Mouse (Mus musculus) spleen, postnatal 14 days (tissue): ENCODE data around the gene 1190007I07Rik.

Experiments used
- DNase-seq, 2 experiments: peaks; one replicate each; pipeline ENCODE4 v3.0.0; 2021 to 2022; ENCODE audit warnings: low spot score in 2 of 2

1190007I07Rik gene

GRCm38 (mm10) chr10:82622671-82623552, at the start of gene 1190007I07Rik:
TSS of gene 1190007I07Rik (minus strand) at chr10:82623228.
- DNase-seq = peak; percentile 72 to 82

- DNase-seq = no peak
These were observed 47.2 kb upstream of the 1190007I07Rik start for GRCm38 (mm10) chr10:82670205-82670604.

GRCm38 (mm10) chr10:82666436-82667234, 43.6 kb upstream of the 1190007I07Rik start:
- DNase-seq = peak; percentile 54 to 70

- DNase-seq = no peak
These were observed 42.9 kb upstream of the 1190007I07Rik start for GRCm38 (mm10) chr10:82665951-82666350.

- no peak for DNase-seq
These were observed 40.3 kb upstream of the 1190007I07Rik start for GRCm38 (mm10) chr10:82663289-82663688.

GRCm38 (mm10) chr10:82662267-82662990, 39.4 kb upstream of the 1190007I07Rik start:
- DNase-seq = no peak

- DNase-seq = no peak
These were observed 38.8 kb upstream of the 1190007I07Rik start for GRCm38 (mm10) chr10:82661820-82662219.

- no peak for DNase-seq
These were observed 31.6 kb upstream of the 1190007I07Rik start for GRCm38 (mm10) chr10:82654581-82654980.

GRCm38 (mm10) chr10:82652625-82653024, 29.6 kb upstream of the 1190007I07Rik start:
- DNase-seq = no peak

- no peak for DNase-seq
These were observed 28.2 kb upstream of the 1190007I07Rik start for GRCm38 (mm10) chr10:82651221-82651620.

GRCm38 (mm10) chr10:82647205-82647811, 24.3 kb upstream of the 1190007I07Rik start:
- no peak for DNase-seq

GRCm38 (mm10) chr10:82646083-82646482, 23.1 kb upstream of the 1190007I07Rik start:
- DNase-seq = no peak

GRCm38 (mm10) chr10:82641481-82641880, 18.5 kb upstream of the 1190007I07Rik start:
- no peak for DNase-seq

GRCm38 (mm10) chr10:82639032-82639698, 16.1 kb upstream of the 1190007I07Rik start:
- DNase-seq = no peak

GRCm38 (mm10) chr10:82636321-82636720, 13.3 kb upstream of the 1190007I07Rik start:
- no peak for DNase-seq

GRCm38 (mm10) chr10:82634348-82634747, 11.3 kb upstream of the 1190007I07Rik start:
- no peak for DNase-seq

GRCm38 (mm10) chr10:82632496-82633280, 9.7 kb upstream of the 1190007I07Rik start:
- DNase-seq = no peak

- DNase-seq = no peak
These were observed 8.1 kb upstream of the 1190007I07Rik start for GRCm38 (mm10) chr10:82631133-82631532.

GRCm38 (mm10) chr10:82630497-82630896, 7.5 kb upstream of the 1190007I07Rik start:
- DNase-seq = no peak
